Mouse (Mus musculus) kidney, postnatal 25 days (tissue): ENCODE measurements at regions not wholly inside any gene's neighbourhood (a gene's known extent, or its start where the extent isn't known, plus 50 kb on each side); places are given as distances from the start of the nearest gene placed in this dataset.

ENCODE experiments used
- DNase-seq, 2 experiments: peaks; one replicate each; pipeline ENCODE4 v3.0.0; 2021; ENCODE audit warnings: mixed read lengths in 2 of 2

DNA sequence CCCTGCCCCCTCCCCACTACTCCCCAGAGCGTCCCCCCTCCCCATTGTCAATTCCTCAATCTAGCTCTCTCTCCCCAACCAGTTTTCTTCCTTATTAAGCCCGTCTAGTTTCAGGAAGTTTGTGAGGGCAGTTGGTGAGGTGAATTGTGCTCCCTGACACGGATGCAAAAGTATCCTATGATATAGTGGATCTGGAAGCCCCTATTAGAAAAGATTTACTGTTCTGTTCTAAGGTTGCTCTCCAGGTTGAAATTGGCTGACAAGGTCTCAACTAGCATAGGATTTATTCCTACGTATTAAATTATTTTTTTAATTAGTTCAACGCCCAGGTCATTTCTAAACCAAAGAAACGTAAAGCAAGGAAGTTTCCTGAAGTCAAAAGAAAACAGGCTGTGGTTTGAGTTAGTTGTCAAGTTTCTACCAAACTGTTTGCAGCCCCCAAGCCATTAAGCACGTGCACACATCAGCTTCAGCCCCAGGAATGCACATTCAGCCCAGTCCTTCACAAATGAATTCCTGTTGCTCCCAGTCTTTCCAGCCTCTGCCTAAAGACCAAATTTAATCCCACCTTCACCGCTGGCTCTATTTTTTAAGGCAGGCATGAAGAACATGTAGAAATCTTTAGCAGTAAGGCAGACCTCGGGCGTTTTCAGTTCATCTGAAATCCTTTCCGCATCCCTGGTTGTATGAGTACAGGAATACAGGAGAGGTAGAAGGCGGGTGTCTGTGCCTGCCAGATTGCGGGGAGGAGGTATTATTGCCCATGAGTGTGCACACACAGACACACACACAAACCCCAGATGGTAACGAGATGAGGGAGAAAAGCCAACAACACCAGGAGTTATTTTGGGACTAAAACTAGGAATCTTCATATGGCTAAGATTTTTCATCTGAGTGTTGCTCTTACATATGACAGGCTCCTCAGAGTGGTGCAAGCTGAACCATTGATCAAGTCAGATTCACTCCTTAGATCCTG, 375.5 kb downstream of the Nuf2 start:
- no peak for DNase-seq

DNA sequence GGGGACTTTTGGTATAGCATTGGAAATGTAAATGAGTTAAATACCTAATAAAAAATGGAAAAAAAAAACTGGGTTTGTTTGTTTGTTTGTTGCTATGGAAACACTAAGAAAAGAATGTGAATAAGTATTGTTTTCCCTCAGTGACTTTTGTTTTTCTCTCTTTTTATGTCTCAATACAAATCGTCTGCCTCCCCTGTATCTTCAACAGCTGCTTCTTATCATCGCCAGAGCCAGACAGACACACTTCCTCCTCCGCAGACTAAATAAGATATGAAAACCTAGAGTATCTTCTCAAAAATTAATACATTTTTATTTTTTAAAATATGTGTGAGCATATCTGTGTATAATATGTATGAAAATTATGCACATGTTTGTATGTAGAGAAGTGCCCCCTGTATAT, 389.0 kb downstream of the Nuf2 start:
- no peak for DNase-seq

DNA sequence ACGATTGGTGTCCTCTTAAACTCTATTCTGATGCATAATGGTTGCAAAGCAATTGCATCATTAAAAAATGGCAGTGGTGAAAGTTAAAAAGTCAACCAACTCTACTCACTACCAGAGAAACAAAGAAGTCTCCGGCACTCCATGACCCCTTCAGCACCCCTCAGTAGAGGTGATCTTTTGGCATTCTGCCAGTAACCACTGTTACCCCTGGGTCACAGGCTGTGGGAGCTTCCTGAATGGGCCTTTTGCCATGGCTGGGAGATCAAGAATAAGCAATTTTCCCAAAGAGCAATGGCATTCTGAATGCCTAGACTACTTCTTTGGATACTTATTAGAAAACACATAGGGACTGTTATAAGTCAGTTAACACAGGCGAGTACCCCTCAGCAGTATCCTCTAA, 391.2 kb downstream of the Nuf2 start:
- peak; percentile 58 to 74 for DNase-seq

DNA sequence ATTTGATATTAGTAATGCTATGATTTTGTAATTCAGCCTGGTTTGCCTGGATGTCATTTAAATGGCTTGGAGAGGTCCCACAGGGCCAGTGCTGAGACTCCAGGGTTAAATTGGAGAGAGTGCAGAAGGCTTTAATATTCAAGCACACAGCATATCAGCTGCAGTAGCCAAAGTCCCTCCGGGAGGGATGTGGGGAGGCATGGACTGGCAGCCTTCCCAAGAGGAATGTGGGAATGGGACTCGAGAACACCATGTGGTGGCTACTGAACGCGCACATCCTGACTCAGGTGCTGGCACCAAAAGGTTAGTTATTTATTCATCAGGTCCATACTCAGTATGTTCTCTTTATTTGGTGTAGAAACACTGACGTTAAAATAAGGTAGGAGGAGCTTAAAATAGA, 391.8 kb downstream of the Nuf2 start:
- DNase-seq: peak; percentile 76 to 86

DNA sequence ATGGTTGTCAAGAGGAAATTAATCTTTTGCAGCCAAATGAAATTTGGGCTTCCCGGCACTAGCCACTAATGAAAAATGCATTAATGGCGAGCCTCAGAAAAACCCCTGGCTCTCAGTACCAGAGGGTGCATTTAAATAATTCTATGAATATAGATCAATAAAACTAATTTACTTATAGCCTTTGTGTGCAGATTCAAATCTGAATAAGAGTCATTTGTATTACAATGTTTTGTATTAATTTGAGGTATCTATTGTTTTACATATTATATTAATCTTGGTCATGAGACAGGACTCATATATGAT, 392.1 kb downstream of the Nuf2 start:
- DNase-seq: no peak

DNA sequence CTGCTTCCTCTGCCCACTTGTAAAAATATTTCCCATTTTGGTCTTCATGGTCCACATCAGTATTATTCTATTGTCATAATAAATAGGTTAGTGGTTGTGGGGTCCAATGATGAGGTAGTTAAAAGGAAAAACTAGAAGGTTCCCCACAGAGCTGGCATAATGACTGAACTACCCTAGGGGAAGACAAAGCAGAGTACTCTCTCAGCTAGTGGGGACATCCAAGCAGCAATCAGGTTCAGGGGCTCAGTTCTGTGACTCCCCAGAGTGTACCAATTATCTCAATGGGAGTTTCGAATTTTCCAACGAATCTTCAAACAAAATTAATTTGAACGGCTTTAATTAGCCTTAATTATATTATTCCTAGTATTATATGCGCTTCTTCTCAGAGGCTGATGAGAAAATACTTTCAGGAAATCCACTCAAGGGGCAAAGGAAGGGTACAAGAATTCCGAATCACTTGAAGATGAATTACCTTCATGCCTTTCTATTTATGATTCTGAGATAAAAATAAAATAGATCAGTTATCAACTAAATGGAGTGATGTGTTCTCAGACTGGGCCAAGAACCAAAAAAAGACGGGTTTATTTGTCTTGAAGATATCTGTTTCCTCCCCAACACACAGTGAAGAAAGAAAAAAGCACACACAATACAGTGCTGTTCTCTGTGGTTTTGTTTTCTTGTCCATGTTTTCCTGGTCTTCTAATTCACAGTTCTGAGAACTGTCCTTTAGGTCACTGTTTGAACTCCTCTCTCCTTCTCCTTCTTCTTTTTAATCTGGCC, 392.7 kb downstream of the Nuf2 start:
- no peak for DNase-seq

DNA sequence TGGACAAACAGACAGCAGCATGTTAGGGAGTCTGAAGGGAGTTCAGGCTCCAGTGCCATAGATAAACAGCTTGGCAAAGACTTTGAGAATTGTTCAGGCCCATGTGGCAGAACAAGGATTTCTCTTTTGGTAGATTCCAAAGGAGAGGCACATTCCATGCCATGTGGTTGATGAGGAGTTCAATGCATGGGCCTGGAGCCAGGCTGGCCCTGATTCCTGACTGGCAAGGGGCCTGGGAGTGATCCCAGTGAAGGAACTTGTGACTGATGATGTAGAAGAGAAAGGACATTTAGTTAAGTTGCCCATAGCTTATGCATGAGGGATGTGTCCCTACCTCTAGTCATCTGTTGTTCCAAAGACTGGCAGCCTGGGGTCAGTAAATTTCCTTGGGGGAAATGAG, 395.7 kb downstream of the Nuf2 start:
- DNase-seq: no peak

DNA sequence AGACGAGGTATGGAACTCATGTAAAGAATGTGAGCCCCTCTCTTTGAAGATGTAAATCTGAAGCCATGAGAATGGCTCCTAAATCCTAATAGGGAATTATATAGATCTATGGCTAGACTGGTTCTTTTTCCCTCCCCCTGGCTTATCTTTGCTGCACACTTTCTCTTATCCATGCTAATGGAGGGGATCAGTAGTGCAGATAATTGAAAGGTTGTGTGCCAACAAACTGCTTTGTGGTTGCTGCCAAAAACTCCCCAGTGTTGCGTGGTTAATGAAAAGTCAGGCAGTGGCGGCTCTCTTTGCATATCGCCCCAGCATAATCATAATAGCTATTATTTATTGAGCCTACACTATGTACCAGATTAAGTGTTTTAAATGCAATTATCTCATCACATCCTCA, 427.6 kb downstream of the Nuf2 start:
- no peak for DNase-seq

DNA sequence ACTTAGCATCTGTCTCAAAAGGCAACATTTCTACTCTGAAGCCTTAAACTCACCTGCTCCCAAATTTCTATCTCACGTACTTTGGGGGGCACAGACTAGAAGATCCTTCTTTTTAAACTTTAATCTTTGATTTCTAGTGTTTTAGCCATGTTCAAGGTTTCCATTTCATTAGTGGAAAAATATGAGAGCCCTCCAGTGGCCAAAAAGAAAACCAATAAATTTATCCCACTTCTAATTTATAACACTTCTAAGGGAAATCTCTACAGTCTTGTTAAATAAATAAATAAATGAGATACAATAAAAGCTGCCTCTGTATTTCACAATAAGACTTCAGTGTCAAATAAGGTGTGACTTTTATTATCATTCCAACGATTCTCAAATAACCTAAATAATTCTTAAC, 428.2 kb downstream of the Nuf2 start:
- no peak for DNase-seq

DNA sequence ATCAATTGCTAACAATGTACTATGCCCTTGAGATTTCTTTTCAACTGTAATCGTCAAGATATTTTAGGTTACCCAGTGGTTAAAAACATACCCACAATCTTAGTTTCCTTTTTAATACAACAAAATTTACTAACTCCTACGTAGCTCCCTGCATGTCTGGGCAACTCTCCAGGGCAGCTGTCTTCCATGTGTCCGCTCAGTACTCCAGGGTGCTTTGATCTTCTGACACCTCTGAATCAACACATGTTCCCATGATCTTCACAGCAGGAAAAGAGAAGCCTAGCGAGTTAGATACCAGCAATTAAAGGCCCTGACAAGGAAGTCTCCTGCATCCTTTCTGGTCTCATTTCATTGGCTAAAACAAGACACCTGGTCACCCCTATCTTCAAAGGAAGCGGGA, 432.0 kb downstream of the Nuf2 start:
- DNase-seq: peak; percentile 64 to 72

DNA sequence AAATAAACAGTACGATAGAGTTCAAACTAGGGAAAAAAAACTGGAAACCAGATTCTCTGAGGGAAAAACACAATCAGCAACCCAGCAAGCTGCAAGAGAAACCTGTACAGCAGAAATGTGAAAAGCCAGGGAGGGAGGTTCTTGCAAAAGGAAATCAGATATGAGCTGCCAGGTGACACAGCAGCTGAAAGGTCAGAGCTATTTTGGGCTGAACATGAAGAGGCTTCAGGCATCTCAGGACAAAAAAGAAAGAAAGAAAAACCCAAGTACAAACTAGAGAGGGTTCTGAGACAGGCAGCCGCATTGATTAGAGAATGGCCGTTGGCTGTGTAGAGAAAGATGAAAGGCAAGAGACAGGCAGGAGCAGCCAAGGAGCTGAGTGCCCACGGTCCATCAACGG, 434.5 kb downstream of the Nuf2 start:
- no peak for DNase-seq

DNA sequence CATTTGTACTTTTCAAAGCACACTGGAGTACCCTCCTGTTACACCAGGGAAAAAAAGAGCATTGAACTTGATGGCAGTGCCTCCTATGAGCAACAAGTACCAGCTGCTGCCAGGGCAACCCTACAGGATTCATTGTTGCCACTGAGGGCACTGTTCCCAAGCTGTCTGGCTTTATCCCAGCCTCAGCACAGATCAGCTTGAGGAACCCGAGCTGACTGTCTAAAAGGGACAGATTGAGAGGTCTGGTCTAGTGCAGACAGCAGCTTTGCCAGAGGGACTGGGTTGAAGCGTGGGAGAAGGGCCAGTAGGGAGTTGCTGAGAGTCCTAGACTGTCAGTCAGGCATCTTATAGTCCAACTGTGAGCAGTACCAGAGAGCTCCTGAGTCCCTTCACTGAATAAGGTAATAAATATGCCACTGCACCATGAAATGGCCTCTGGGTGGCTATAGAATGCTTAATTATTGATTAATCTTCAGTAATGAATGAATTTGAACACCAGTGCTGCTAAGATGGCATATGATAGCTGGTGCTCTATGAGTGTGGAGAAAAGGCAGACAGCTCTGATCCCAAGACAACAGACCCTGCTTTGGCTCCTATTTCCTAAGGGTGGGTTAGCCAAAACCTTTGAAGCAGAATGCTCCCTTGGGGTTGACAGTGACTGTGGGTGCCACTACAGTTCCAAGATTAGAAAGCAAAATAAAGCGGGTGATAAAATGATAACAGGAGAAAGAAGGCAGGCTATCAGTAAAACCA, 437.5 kb downstream of the Nuf2 start:
- DNase-seq: no peak

DNA sequence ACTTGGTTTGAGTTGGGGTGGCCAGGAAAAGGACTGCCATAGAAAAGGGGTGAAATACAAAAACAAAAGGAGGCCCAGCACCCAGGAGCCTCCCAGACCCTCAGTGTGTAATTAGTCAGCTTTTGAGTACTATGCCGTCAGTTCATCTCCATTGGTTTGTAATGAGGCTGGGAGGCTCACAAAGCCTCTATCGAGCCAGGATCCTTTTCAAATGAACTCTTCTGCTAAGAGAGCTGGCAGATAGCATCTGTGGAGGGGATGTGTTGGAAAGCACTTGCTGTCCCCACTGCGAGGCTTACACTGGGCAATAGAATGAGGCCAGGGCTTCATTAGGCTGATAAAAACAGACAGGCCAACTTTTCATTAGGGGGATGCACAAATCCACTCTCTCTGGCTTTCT, 445.2 kb downstream of the Nuf2 start:
- no peak for DNase-seq

DNA sequence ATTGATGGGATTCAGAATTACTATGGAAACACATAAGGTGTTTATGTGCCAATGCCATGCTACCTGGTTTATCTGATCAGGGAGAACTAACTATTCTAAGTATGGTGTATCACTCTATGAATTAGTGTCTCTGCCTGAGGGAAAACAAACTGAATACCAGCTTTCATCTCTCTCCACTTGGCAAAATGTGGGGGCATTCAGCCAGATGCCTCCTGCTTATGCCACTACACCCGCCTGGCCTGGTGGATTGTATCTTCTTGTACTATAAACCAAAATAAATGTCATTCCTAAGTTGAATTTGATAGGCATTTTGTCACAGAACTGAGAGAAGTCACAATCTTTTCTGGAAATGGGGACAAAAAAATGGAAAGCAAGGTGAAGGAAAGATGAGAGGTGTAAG, 450.6 kb downstream of the Nuf2 start:
- DNase-seq: no peak

DNA sequence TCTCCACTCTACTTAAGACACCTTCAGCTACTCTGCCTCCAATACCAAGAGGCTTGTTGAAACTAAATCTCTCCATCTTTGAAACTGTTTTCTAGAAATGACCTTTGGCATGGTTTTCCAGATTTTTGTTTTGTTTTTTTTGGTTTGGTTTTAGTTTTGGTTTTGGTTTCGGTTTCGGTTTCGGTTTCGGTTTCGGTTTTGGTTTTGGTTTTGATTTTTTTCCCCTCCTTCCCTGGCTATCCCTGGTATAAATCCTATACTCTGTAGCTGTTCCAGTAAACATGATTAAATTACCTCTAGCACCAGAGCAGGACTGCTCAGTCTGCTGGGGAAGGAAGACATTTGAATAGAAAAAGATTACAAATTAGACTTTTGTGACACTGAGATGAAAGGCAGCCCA, 454.0 kb downstream of the Nuf2 start:
- DNase-seq: no peak

DNA sequence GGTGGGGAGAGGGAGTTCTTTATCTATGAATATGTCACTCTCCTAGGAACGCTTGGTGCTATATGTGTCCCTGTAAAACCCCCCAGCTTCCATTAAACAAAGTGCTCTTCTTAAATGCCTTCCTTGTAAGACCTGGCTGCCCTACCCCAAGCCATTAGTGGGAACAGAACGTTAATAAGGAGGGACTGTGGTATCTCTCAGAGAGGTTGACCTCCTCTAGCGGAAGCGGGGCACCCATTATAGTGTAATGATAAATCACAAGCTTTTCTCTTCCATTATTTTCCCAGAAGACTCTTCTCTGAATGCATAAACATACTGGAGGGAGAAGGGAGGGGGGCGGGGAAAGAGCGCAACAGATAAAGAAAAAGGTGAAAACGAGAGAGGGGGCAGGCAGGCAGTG, 455.3 kb downstream of the Nuf2 start:
- DNase-seq: no peak

DNA sequence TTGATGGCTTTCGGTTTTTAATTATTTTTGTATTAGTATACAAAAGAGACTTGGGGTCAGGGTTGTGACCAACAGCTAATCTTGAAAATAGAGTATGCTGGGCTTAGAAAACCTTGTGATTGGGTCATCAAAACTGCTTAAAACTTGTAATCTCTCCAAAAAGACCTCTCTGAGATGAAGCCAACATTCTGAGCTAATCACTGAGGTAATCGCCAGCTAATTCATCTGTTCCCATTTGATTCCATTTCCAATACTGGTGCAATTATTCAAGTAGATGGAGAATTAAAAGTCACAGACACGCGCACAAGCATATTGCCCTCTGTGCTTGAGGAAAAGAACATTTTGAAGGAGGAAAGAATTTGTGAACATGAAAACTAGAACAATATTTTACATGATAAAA, 459.9 kb downstream of the Nuf2 start:
- no peak for DNase-seq

DNA sequence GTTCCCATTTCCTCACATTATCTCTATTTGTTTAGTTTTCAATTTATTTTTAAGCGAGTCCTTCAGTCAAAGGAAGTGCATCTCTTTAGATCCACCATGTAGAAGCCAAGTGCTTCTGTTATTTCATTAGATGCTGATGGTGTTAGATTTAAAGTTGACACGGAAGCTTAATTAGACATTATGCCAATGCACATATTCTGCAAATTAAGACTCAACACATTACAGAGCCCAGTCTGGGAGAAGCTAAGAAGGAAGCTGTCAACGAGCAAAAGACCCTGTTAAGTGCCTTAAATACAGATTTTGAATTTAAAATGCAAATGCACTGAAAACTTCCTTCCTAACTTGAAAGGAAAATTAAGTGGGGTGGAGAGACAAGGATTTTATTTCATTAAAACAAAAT, 461.6 kb downstream of the Nuf2 start:
- no peak for DNase-seq

DNA sequence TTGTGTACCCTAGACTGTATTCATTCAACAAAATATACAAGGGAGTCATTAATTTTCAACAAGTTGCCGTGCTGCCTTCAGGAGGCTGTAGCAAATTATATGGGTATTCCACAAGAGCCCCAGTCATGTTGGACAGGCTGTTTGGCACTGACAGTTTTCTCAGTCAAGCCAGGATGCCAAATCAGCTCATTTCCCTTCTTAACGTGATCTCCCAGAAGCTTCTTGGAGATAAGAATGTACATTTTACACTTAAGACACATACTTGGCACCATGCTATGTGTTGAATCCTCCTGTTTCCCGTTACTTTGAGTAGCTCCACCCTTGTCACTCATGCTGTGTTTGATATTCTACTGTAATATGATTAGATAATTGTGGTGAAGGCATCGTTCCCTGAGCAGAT, 464.5 kb downstream of the Nuf2 start:
- DNase-seq: no peak

DNA sequence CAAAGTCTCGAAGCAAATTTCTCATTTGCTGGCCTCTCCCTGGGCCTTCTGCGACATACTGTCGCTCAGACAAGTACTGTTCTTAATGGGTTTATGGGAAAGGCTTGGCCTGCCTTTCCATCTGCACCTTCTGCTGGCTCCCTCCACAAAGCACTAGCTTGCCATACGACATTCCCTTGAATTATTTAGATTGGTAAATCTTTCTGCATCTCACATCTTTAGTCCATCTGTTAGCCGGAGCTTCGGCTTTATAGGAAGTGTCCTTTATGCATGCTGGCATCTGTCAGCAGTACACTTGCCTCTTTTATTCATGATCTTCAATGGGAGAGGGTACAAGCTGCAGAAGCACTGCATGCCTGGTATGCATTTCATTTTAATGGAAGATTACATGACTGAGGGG, 470.6 kb downstream of the Nuf2 start:
- DNase-seq: no peak

DNA sequence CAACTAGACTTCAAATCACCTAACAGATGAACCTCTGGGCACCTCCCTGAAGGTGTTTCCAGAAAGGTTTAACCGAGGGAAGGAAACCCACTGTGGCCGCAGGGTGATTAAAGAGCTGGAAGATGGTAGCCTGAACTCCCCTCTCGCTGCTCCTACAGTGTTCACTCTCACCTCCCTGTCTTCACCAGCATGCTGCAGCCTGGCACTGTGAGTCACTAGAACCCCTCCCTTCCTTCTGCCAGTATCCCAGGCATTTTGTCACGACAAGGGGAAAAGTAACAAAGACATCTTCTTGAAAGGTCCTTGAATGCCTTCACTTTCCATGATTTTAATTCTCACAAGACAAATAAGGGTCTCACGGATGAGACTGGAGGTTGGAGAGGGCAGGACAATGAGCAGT, 471.1 kb downstream of the Nuf2 start:
- no peak for DNase-seq

DNA sequence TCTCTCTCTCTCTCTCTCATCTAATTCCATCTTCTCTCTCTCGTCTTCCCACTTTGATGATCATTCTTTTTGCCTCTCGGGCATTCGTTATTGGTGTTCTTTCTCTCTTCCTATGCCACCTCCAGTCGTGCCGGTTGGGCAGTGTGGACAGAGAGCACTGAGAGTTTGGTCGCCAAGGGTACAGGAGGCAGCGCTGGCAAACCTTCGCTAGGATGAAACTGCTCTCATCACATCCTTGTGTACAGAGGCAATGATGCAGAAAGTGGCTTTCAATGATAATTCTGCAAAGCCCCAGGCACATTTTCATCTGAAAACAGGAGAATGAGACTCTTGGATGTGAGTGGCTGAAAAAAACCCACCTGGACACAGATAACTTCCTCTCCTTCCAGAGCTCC, 479.4 kb downstream of the Nuf2 start:
- no peak for DNase-seq

DNA sequence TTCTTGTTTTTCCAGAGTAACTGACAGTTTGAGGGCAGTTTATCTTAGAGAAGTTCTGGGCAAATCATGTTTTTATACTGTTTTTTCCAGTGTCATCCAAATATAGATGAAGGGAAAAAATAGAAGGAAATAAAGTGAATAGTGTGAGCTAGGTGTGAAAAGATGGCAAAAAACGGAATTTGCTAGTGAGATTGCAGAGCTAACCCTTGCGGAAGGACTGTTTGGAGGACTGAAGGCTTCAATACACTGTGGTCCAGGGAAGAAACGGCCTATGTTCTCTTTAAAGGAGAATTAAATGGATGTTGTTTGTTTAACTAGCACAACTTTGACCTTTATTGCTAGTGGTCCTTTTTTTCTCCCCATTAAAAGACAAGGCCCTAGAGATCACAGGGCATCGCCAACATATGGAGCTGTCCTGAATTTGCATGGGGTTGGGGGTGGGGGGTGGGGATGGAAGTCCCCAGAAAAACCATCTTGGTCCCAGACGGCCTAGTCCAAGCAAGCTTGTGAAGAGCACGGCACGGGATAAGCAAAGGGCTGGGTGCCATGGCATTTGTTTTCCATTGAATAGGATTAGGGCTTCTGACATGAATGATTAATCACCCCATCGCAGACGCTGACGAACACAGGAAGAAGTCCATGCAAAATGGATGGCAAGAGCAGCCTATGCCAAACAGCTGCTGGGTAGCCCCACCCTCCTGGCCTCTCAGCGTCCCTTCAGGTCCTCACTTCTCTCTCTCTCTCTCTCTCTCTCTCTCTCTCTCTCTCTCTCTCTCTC, 480.0 kb downstream of the Nuf2 start:
- peak in 1 of 2 experiments; percentile 16 for DNase-seq
